Mouse (Mus musculus): ENCODE measurements around the gene Tmem163. TPM values are rescaled to one million over a fixed set of nuclear protein-coding genes. Genes with fewer than 3 reads are reported as not detected.
A peak's percentile ranks its signal among the peaks of the same experiment; 100 is the strongest.

Gene Tmem163
- total and polyA plus RNA-seq, 3 experiments: 4.5 to 10.0 (median 8.1) TPM

DNA sequence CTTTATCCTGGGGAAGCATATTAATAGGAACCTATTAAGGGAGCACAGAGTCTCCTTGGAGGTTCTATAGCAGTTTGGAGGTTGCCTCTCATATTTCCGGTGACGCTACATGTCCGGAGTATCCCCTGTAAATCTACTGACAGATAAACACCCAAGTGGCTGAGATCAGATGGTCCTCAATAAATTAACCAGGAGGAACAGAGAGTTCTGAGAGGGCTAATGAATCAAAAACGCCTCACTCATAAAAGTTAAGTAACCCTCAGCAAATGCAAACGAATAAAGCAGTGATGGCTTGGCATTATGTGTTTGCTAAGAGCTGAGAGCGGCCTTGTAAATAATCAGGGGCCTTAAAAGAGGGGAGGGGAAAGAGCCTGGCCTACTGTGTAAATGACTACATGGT is 215.3 kb downstream of the Tmem163 start:
- Histone ChIP-seq H3K36me3 (replicated peaks in 1 of 2; ENCODE audit: control insufficient read depth in 1 of 2, insufficient read depth in 1 of 2, low read length in 1 of 2) (peaks cover 0 to 48% of the 10 kb centered on the region in 2 experiments), H3K9ac (ENCODE audit: insufficient read depth, low read depth) (no peak overlapping the region), H3K4me3 (replicated peaks in 1 of 3; ENCODE audit: low read depth in 2 of 3, low read length in 2 of 3, poor library complexity in 1 of 3) (no peak overlapping the region), H3K27me3 (replicated peaks) (no peaks in the 10 kb centered on the region), H3K79me2 (replicated peaks; ENCODE audit: control insufficient read depth, extremely low read depth, insufficient read depth, poor library complexity, severe bottlenecking) (no peaks in the 10 kb centered on the region), H3K4me2 (ENCODE audit: insufficient read depth, low read depth, poor library complexity, severe bottlenecking) (no peak overlapping the region), H3K9me3 (replicated peaks; ENCODE audit: low read length) (no peaks in the 10 kb centered on the region), H3K27ac (ENCODE audit: insufficient read depth, low read depth) (no peak overlapping the region), H3K4me1 (ENCODE audit: control insufficient read depth in 1 of 2, insufficient read depth in 2 of 2) (peaks cover 0 to 32% of the 10 kb centered on the region in 2 experiments; a peak in 3 of 4 replicates)
- no peak for TF ChIP-seq ETS1 (conservative IDR thresholded peaks at IDR 0.05; ENCODE audit: low read depth, low read length)
- TF ChIP-seq ZKSCAN1 (IDR thresholded peaks at IDR 0.05; ENCODE audit: borderline replicate concordance, low read depth, low read length): no peak
- no peak for TF ChIP-seq SMC3 (IDR thresholded peaks at IDR 0.05; ENCODE audit: low read depth, low read length)
- no peak for TF ChIP-seq MAZ (IDR thresholded peaks at IDR 0.05; ENCODE audit: low read depth, low read length)
- TF ChIP-seq SIN3A (IDR thresholded peaks at IDR 0.05; ENCODE audit: low read length): no peak
- no peak for TF ChIP-seq E2F4 (IDR thresholded peaks at IDR 0.05; ENCODE audit: insufficient replicate concordance, low read depth, low read length)
- TF ChIP-seq GABPA (IDR thresholded peaks at IDR 0.05; ENCODE audit: insufficient replicate concordance, low read depth, low read length): no peak
- TF ChIP-seq USF2 (conservative IDR thresholded peaks at IDR 0.05; ENCODE audit: low read depth, low read length): no peak
- no peak for TF ChIP-seq TCF12 (IDR thresholded peaks at IDR 0.05; ENCODE audit: low read depth, low read length)
- no peak for TF ChIP-seq JUN (IDR thresholded peaks at IDR 0.05; ENCODE audit: insufficient read depth, low read depth, low read length)
- no peak for TF ChIP-seq MXI1 (IDR thresholded peaks at IDR 0.05; ENCODE audit: low read depth, low read length)
- TF ChIP-seq MYC (IDR thresholded peaks at IDR 0.05; ENCODE audit: low read depth, low read length): no peak
- in situ Hi-C loops (cut with MboI; ENCODE audit: low pct_ligation_motif_present, low pct_unique_long_range_greater_than_20kb, low sequenced_read_pairs): loop anchor here (5.0 kb wide), 1 partner anchor 262 kb away; no protein-coding TSS in a partner anchor
- no peak for DNase-seq (ENCODE audit: extremely low read depth)
- dilution Hi-C loops (cut with MboI; ENCODE audit: extremely low pct_ligation_motif_present, extremely low pct_unique_long_range_greater_than_20kb, low sequenced_read_pairs): no loop called here

DNA sequence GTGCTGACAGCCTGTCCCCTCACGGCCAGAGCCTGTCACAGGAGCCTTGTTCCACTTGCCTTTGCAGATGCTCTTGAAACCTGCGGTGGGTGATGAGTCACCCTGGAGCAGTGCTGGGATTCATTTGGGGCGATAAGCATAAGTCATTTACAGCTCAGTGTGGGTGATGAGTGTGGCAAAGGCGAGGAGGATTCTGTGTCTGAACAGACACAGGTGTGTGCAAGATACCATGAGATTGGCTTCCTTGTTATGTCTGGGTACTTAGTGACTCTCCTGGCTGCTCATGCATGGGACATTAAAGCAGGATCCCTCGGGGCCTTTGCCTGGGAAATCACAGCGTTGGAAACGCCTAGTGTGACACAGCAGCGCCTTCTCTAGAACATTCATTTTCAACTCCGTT is 218.3 kb downstream of the Tmem163 start:
- no peak overlapping the region for H3K27ac ChIP-seq (ENCODE audit: insufficient read depth, low read depth)
- H3K27me3 ChIP-seq (replicated peaks): no peaks in the 10 kb centered on the region
- H3K36me3 ChIP-seq (replicated peaks in 1 of 2; ENCODE audit: control insufficient read depth in 1 of 2, insufficient read depth in 1 of 2, low read length in 1 of 2): peaks cover 0 to 52% of the 10 kb centered on the region in 2 experiments
- H3K4me2 ChIP-seq (ENCODE audit: insufficient read depth, low read depth, poor library complexity, severe bottlenecking): no peak overlapping the region
- in situ Hi-C loops (cut with MboI; ENCODE audit: low pct_ligation_motif_present, low pct_unique_long_range_greater_than_20kb, low sequenced_read_pairs): loop anchor here (5.0 kb wide), 1 partner anchor 259 kb away; no protein-coding TSS in a partner anchor
- TF ChIP-seq ETS1 (conservative IDR thresholded peaks at IDR 0.05; ENCODE audit: low read depth, low read length) (0 out of 2 replicates have a peak, but pooled peaks have one; percentile 11), IRF4 (IDR thresholded peaks at IDR 0.05; ENCODE audit: low read depth, low read length) (no peak), EP300 (IDR thresholded peaks at IDR 0.05; ENCODE audit: low read length) (peak; percentile 27; the same call in 1 of the 2 replicates), RAD21 (IDR thresholded peaks at IDR 0.05; ENCODE audit: low read depth, low read length) (no peak), USF1 (IDR thresholded peaks at IDR 0.05; ENCODE audit: low read depth, low read length) (no peak)
- dilution Hi-C loops (cut with MboI; ENCODE audit: extremely low pct_ligation_motif_present, extremely low pct_unique_long_range_greater_than_20kb, low sequenced_read_pairs): no loop called here
- H3K79me2 ChIP-seq (replicated peaks; ENCODE audit: control insufficient read depth, extremely low read depth, insufficient read depth, poor library complexity, severe bottlenecking): no peaks in the 10 kb centered on the region
- no peaks in the 10 kb centered on the region for H3K9me3 ChIP-seq (replicated peaks; ENCODE audit: low read length)
- H3K4me1 ChIP-seq (ENCODE audit: control insufficient read depth in 1 of 2, insufficient read depth in 2 of 2): peaks cover 0 to 39% of the 10 kb centered on the region in 2 experiments; a peak in 3 of 4 replicates
- peak; percentile 64 for DNase-seq (ENCODE audit: extremely low read depth)
- H3K9ac ChIP-seq (ENCODE audit: insufficient read depth, low read depth): no peak overlapping the region
- no peak overlapping the region for H3K4me3 ChIP-seq (replicated peaks in 1 of 3; ENCODE audit: low read depth in 2 of 3, low read length in 2 of 3, poor library complexity in 1 of 3)
